Mouse (Mus musculus) limb, embryonic 11.5 days (tissue): ENCODE measurements around the gene Zfp266. TPM values are rescaled to one million over a fixed set of nuclear protein-coding genes. Genes with fewer than 3 reads are reported as not detected.
A peak's percentile ranks its signal among the peaks of the same experiment; 100 is the strongest.
"Not testable (repeated sequence)": the region's sequence is repeated elsewhere in the genome, so short reads cannot be mapped to it uniquely, and the experiment has no call there.

ENCODE experiments used
- ATAC-seq: fragments of 200-750 bp; cut with Nextera tagmentation; 2 replicates; pipeline ENCODE4 v1.8.0; 2017; ENCODE audit warnings: low read depth; ENCODE audit not compliant: insufficient number of reproducible peaks, low FRiP score, low TSS enrichment
- DNase-seq: peaks from one replicate; pipeline ENCODE4 v3.0.0-alpha.2; 2015; ENCODE audit warnings: low spot score
- H3K27ac ChIP-seq: fragments of 300-500 bp; sonication (generic); replicated peaks from 2 replicates; pipeline ENCODE4 v1.5.1; 2014; ENCODE audit warnings: low read depth, mild to moderate bottlenecking, low read length
- H3K27me3 ChIP-seq: fragments of 300-500 bp; sonication (generic); 2 replicates; pipeline ENCODE4 v1.6.1; 2014; ENCODE audit warnings: mild to moderate bottlenecking, low read length, mixed read lengths; ENCODE audit not compliant: control insufficient read depth, insufficient read depth
- H3K36me3 ChIP-seq: fragments of 300-500 bp; sonication (generic); 2 replicates; pipeline ENCODE4 v1.6.1; 2014; ENCODE audit warnings: mild to moderate bottlenecking, low read length, moderate library complexity, mixed read lengths; ENCODE audit not compliant: control insufficient read depth, insufficient read depth
- H3K4me1 ChIP-seq: fragments of 300-500 bp; sonication (generic); 2 replicates; pipeline ENCODE4 v1.6.1; 2014; ENCODE audit warnings: low read length, mixed read lengths; ENCODE audit not compliant: control insufficient read depth, insufficient read depth
- H3K4me2 ChIP-seq: fragments of 300-500 bp; sonication (generic); 2 replicates; pipeline ENCODE4 v1.6.1; 2014; ENCODE audit warnings: low read depth, mild to moderate bottlenecking, moderate library complexity; ENCODE audit not compliant: severe bottlenecking
- H3K4me3 ChIP-seq: fragments of 300-500 bp; sonication (generic); 2 replicates; pipeline ENCODE4 v1.5.1; 2014; ENCODE audit warnings: low read depth, low read length
- H3K9ac ChIP-seq: fragments of 300-500 bp; sonication (generic); 2 replicates; pipeline ENCODE4 v1.6.1; 2014; ENCODE audit warnings: mild to moderate bottlenecking, low read length
- H3K9me3 ChIP-seq: fragments of 300-500 bp; sonication (generic); 2 replicates; pipeline ENCODE4 v1.6.1; 2016; ENCODE audit warnings: low read length; ENCODE audit not compliant: control insufficient read depth
- WGBS: fragments of 180-500 bp; shearing (Covaris S2); extraction: QIAGEN DNeasy Blood & Tissue Kit; methylation state at CpG from one replicate; pipeline ENCODE4 v1.1.7; 2014; 5-methylcytosine and 5-hydroxymethylcytosine counted together
- polyA plus RNA-seq: library from polyadenylated mRNA; unstranded; fragments of >200 nt; fragmentation: Nextera tagmentation; extraction: Ambion mirVana; gene quantifications from 2 replicates; pipeline ENCODE4 v1.2.1, GENCODE M21; 2014

Gene Zfp266
- polyA plus RNA-seq = 147 and 159 TPM in 2 replicates

- ATAC-seq (peak; percentile 91), DNase-seq (peak; percentile 95)
- no peaks in the 10 kb centered on the region for H3K27me3 ChIP-seq
- under 1% methylated on average over 43 of the region's 46 CpGs for whole genome bisulfite sequencing
- H3K9ac ChIP-seq = peak within 1 kb of the TSS; percentile 90
- peaks cover 4% of the 10 kb centered on the region; the same call in 1 of the 2 replicates for H3K36me3 ChIP-seq
- H3K27ac ChIP-seq = peak within 1 kb of the TSS; percentile 97
- peak within 1 kb of the TSS; percentile 65 for H3K4me3 ChIP-seq
- H3K4me2 ChIP-seq = peak within 1 kb of the TSS; percentile 67
- H3K4me1 ChIP-seq = peaks cover 3% of the 10 kb centered on the region; the same call in 1 of the 2 replicates
- no peaks in the 10 kb centered on the region for H3K9me3 ChIP-seq
Measured at GRCm38 (mm10) chr9:20521306-20521957, at the start of gene Zfp266. TSS of gene Zfp266 (minus strand) at chr9:20521417.

GRCm38 (mm10) chr9:20565326-20566030 lies 44.3 kb upstream of the Zfp266 start:
- not testable (repeated sequence) for H3K9me3 ChIP-seq, DNase-seq, H3K4me2 ChIP-seq, H3K9ac ChIP-seq, H3K27me3 ChIP-seq, H3K4me3 ChIP-seq, H3K27ac ChIP-seq, ATAC-seq, H3K4me1 ChIP-seq, H3K36me3 ChIP-seq
- 79% methylated on average over 3 of the region's 3 CpGs for WGBS

GRCm38 (mm10) chr9:20562177-20562576 lies 41.0 kb upstream of the Zfp266 start:
- no peak overlapping the region for H3K9ac ChIP-seq
- no peaks in the 10 kb centered on the region for H3K4me1 ChIP-seq
- no peaks in the 10 kb centered on the region for H3K36me3 ChIP-seq
- H3K4me3 ChIP-seq = no peak overlapping the region
- H3K27me3 ChIP-seq = no peaks in the 10 kb centered on the region
- no peak for ATAC-seq
- DNase-seq = no peak
- H3K27ac ChIP-seq = no peak overlapping the region
- WGBS = 85% methylated on average over 5 of the region's 5 CpGs
- no peaks in the 10 kb centered on the region for H3K9me3 ChIP-seq
- no peak overlapping the region for H3K4me2 ChIP-seq

GRCm38 (mm10) chr9:20552698-20553097 lies 31.5 kb upstream of the Zfp266 start:
- no peak overlapping the region for H3K27ac ChIP-seq
- DNase-seq (no peak), ATAC-seq (no peak)
- H3K9ac ChIP-seq = no peak overlapping the region
- H3K4me1 ChIP-seq = no peaks in the 10 kb centered on the region
- WGBS = 69% methylated on average over 1 of the region's 1 CpGs
- no peak overlapping the region for H3K4me2 ChIP-seq
- no peaks in the 10 kb centered on the region for H3K27me3 ChIP-seq
- H3K9me3 ChIP-seq = no peaks in the 10 kb centered on the region
- no peak overlapping the region for H3K4me3 ChIP-seq
- no peaks in the 10 kb centered on the region for H3K36me3 ChIP-seq

GRCm38 (mm10) chr9:20551781-20552275 lies 30.6 kb upstream of the Zfp266 start:
- H3K36me3 ChIP-seq = no peaks in the 10 kb centered on the region
- ATAC-seq = no peak
- no peak overlapping the region for H3K27ac ChIP-seq
- no peaks in the 10 kb centered on the region for H3K9me3 ChIP-seq
- no peak overlapping the region for H3K4me3 ChIP-seq
- no peak for DNase-seq
- 59% methylated on average over 5 of the region's 5 CpGs for WGBS
- no peak overlapping the region for H3K9ac ChIP-seq
- H3K4me2 ChIP-seq = no peak overlapping the region
- H3K4me1 ChIP-seq = no peaks in the 10 kb centered on the region
- no peaks in the 10 kb centered on the region for H3K27me3 ChIP-seq

GRCm38 (mm10) chr9:20545151-20545550 lies 23.9 kb upstream of the Zfp266 start:
- Histone ChIP-seq H3K27me3 (no peaks in the 10 kb centered on the region), H3K9ac (peak overlapping the region; percentile 70), H3K4me2 (peak overlapping the region; percentile 58), H3K9me3 (no peaks in the 10 kb centered on the region), H3K4me1 (no peaks in the 10 kb centered on the region), H3K4me3 (peak overlapping the region; percentile 30), H3K36me3 (no peaks in the 10 kb centered on the region), H3K27ac (peak overlapping the region; percentile 68; the same call in 1 of the 2 replicates)
- ATAC-seq (no peak), DNase-seq (peak; percentile 30)
- WGBS = 18% methylated on average over 8 of the region's 8 CpGs

- Histone ChIP-seq H3K36me3 (no peaks in the 10 kb centered on the region), H3K9ac (peak overlapping the region; percentile 70), H3K27me3 (no peaks in the 10 kb centered on the region), H3K27ac (peak overlapping the region; percentile 68), H3K4me1 (no peaks in the 10 kb centered on the region), H3K4me3 (peak overlapping the region; percentile 30), H3K4me2 (peak overlapping the region; percentile 58), H3K9me3 (no peaks in the 10 kb centered on the region)
- DNase-seq = peak; percentile 95
- peak; percentile 94 for ATAC-seq
- 1% methylated on average over 41 of the region's 43 CpGs for WGBS
Measured at GRCm38 (mm10) chr9:20544070-20544821, 23.0 kb upstream of the Zfp266 start.

- DNase-seq (peak; percentile 21), ATAC-seq (no peak)
- no peak overlapping the region for H3K27ac ChIP-seq
- H3K4me3 ChIP-seq = no peak overlapping the region
- no peak overlapping the region for H3K9ac ChIP-seq
- no peak overlapping the region; the same call in 1 of the 2 replicates for H3K4me2 ChIP-seq
- no peaks in the 10 kb centered on the region for H3K27me3 ChIP-seq
- no peaks in the 10 kb centered on the region for H3K9me3 ChIP-seq
- H3K4me1 ChIP-seq = no peaks in the 10 kb centered on the region
- WGBS = 27% methylated on average over 6 of the region's 6 CpGs
- no peaks in the 10 kb centered on the region for H3K36me3 ChIP-seq
Measured at GRCm38 (mm10) chr9:20543496-20543895, 22.3 kb upstream of the Zfp266 start.
